22 mouse cellular contexts compared by ENCODE assay signal in genomic region chr1:55905232-55905631, GRCm38 (mm10).
DNase-seq lines count a peak whose midpoint lies in the region; ATAC-seq and TF ChIP-seq lines count a peak whose summit lies in the region.
"Had no signal": no experiment of that assay in that cellular context is flagged by ENCODE, and none has a peak within 500 bp of the region (broad histone marks: within the 10 kb centered on the region; RNA-seq: fewer than 3 reads in every experiment).

No protein-coding gene starts in this region.

- H3K9ac ChIP-seq in hindbrain, postnatal 0 days (replicated peaks; ENCODE audit: low read length) = no peak overlapping the region
- no peak overlapping the region for H3K9ac ChIP-seq in hindbrain, embryonic 11.5 days (ENCODE audit: low read depth, low read length)
- no peak overlapping the region for H3K9ac ChIP-seq in midbrain, postnatal 0 days (replicated peaks; ENCODE audit: low read length, poor library complexity, severe bottlenecking)
- no peak overlapping the region for H3K9ac ChIP-seq in midbrain, embryonic 14.5 days (replicated peaks; ENCODE audit: low read length)
- H3K9ac ChIP-seq: kidney, embryonic 15.5 days; stomach, embryonic 15.5 days had no signal

- H3K27me3 ChIP-seq in hindbrain, postnatal 0 days (ENCODE audit: insufficient read depth, low read length) = no peaks in the 10 kb centered on the region
- no peaks in the 10 kb centered on the region for H3K27me3 ChIP-seq in hindbrain, embryonic 11.5 days (ENCODE audit: control insufficient read depth, insufficient read depth, low read length)
- no peaks in the 10 kb centered on the region for H3K27me3 ChIP-seq in midbrain, postnatal 0 days (ENCODE audit: insufficient read depth, low read length)
- H3K27me3 ChIP-seq in midbrain, embryonic 14.5 days (ENCODE audit: control insufficient read depth, insufficient read depth, low read length) = 0 out of 2 replicates have a peak, but pooled peaks cover 4% of the 10 kb centered on the region
- H3K27me3 ChIP-seq: kidney, embryonic 15.5 days; stomach, embryonic 15.5 days had no signal

- peak; percentile 31 for TF ChIP-seq CTCF in hindbrain, postnatal 0 days (IDR thresholded peaks at IDR 0.05; ENCODE audit: low read depth)
- peak; percentile 42; the same call in 1 of the 2 replicates for TF ChIP-seq CTCF in midbrain, postnatal 0 days (IDR thresholded peaks at IDR 0.05)

- H3K4me1 ChIP-seq in hindbrain, postnatal 0 days (ENCODE audit: insufficient read depth, low read length) = no peaks in the 10 kb centered on the region
- no peaks in the 10 kb centered on the region for H3K4me1 ChIP-seq in hindbrain, embryonic 11.5 days (replicated peaks; ENCODE audit: control insufficient read depth, insufficient read depth, low read length)
- no peaks in the 10 kb centered on the region for H3K4me1 ChIP-seq in midbrain, postnatal 0 days (ENCODE audit: insufficient read depth, low read length)
- H3K4me1 ChIP-seq in midbrain, embryonic 14.5 days (ENCODE audit: control insufficient read depth, insufficient read depth, low read length) = no peaks in the 10 kb centered on the region
- H3K4me1 ChIP-seq: forebrain, embryonic 10.5 days; hindbrain, embryonic 10.5 days; kidney, embryonic 15.5 days; stomach, embryonic 15.5 days had no signal

- 97% methylated on average over 4 of the region's 4 CpGs for WGBS in hindbrain, postnatal 0 days
- 94% methylated on average over 4 of the region's 4 CpGs for WGBS in hindbrain, embryonic 11.5 days
- WGBS in midbrain, postnatal 0 days = 97% methylated on average over 4 of the region's 4 CpGs
- WGBS in midbrain, embryonic 14.5 days = 97% methylated on average over 4 of the region's 4 CpGs

- DNase-seq in hindbrain, postnatal 0 days (ENCODE audit: low spot score) = no peak
- no peak for DNase-seq in hindbrain, embryonic 11.5 days (ENCODE audit: low spot score)
- no peak for DNase-seq in midbrain, postnatal 0 days (ENCODE audit: low spot score)
- no peak for DNase-seq in midbrain, embryonic 14.5 days
- peak; percentile 48 for DNase-seq in R1 (ENCODE audit: low read depth, low spot score)
- no peak for DNase-seq in c-Kit-positive CD71-positive TER-119-positive erythroid progenitor cells, embryonic 14.5 days (ENCODE audit: low spot score)
- DNase-seq in adrenal gland, adult 18-20 months (ENCODE audit: low spot score in 2 of 2) = no peak
- DNase-seq: adrenal gland, postnatal 25 days; cerebellum, adult 8-10 months; gastrocnemius, postnatal 10 days; heart, adult 18-20 months; layer of hippocampus, postnatal 36 days; lung, adult 18-20 months; lung, postnatal 36 days; right cerebral cortex, postnatal 25 days; thymus, adult 2 months had no signal

- H3K4me2 ChIP-seq in hindbrain, postnatal 0 days (ENCODE audit: low read depth, low read length) = no peak overlapping the region
- H3K4me2 ChIP-seq in hindbrain, embryonic 11.5 days (replicated peaks; ENCODE audit: low read depth, low read length) = no peak overlapping the region
- H3K4me2 ChIP-seq in midbrain, postnatal 0 days (ENCODE audit: low read depth, low read length, poor library complexity, severe bottlenecking) = no peak overlapping the region
- no peak overlapping the region for H3K4me2 ChIP-seq in midbrain, embryonic 14.5 days (ENCODE audit: low read length)
- H3K4me2 ChIP-seq: kidney, embryonic 15.5 days; stomach, embryonic 15.5 days had no signal

- H3K36me3 ChIP-seq in hindbrain, postnatal 0 days (ENCODE audit: insufficient read depth, low read length) = no peaks in the 10 kb centered on the region
- no peaks in the 10 kb centered on the region for H3K36me3 ChIP-seq in hindbrain, embryonic 11.5 days (ENCODE audit: control insufficient read depth, insufficient read depth, low read length)
- H3K36me3 ChIP-seq in midbrain, postnatal 0 days (ENCODE audit: insufficient read depth, low read length) = no peaks in the 10 kb centered on the region
- H3K36me3 ChIP-seq in midbrain, embryonic 14.5 days (ENCODE audit: control insufficient read depth, insufficient read depth, low read length) = no peaks in the 10 kb centered on the region
- H3K36me3 ChIP-seq: forebrain, embryonic 10.5 days; hindbrain, embryonic 10.5 days; kidney, embryonic 15.5 days; stomach, embryonic 15.5 days had no signal

- no peak for ATAC-seq in hindbrain, postnatal 0 days
- no peak for ATAC-seq in hindbrain, embryonic 11.5 days (ENCODE audit: low FRiP score)
- ATAC-seq in midbrain, postnatal 0 days (ENCODE audit: low FRiP score) = no peak
- no peak for ATAC-seq in midbrain, embryonic 14.5 days (ENCODE audit: low FRiP score, low TSS enrichment)
- ATAC-seq: inflammation-experienced regulatory T-cells, adult 6 months; midbrain, embryonic 16.5 days had no signal

- H3K4me3 ChIP-seq in hindbrain, postnatal 0 days (ENCODE audit: low read length) = no peak overlapping the region
- H3K4me3 ChIP-seq in hindbrain, embryonic 11.5 days (ENCODE audit: low read depth, low read length) = no peak overlapping the region
- H3K4me3 ChIP-seq in midbrain, postnatal 0 days (ENCODE audit: low read depth, low read length) = no peak overlapping the region
- no peak overlapping the region for H3K4me3 ChIP-seq in midbrain, embryonic 14.5 days (replicated peaks; ENCODE audit: low read depth, low read length)
- H3K4me3 ChIP-seq: forebrain, embryonic 10.5 days; hindbrain, embryonic 10.5 days; kidney, embryonic 15.5 days; stomach, embryonic 15.5 days had no signal

- no peaks in the 10 kb centered on the region for H3K9me3 ChIP-seq in hindbrain, postnatal 0 days (ENCODE audit: low read length)
- 0 out of 2 replicates have a peak, but pooled peaks cover 3% of the 10 kb centered on the region for H3K9me3 ChIP-seq in hindbrain, embryonic 11.5 days (ENCODE audit: control insufficient read depth, low read length)
- 0 out of 2 replicates have a peak, but pooled peaks cover 3% of the 10 kb centered on the region for H3K9me3 ChIP-seq in midbrain, postnatal 0 days (ENCODE audit: low read length)
- H3K9me3 ChIP-seq in midbrain, embryonic 14.5 days (ENCODE audit: control insufficient read depth, low read length) = 0 out of 2 replicates have a peak, but pooled peaks cover 2% of the 10 kb centered on the region
- H3K9me3 ChIP-seq: stomach, embryonic 15.5 days had no signal

- no peak overlapping the region for H3K27ac ChIP-seq in hindbrain, postnatal 0 days
- H3K27ac ChIP-seq in hindbrain, embryonic 11.5 days (ENCODE audit: low read depth, low read length) = no peak overlapping the region
- H3K27ac ChIP-seq in midbrain, postnatal 0 days (ENCODE audit: low read depth, low read length) = no peak overlapping the region
- H3K27ac ChIP-seq in midbrain, embryonic 14.5 days (replicated peaks; ENCODE audit: low read depth, low read length) = no peak overlapping the region
- H3K27ac ChIP-seq: forebrain, embryonic 10.5 days; hindbrain, embryonic 10.5 days; kidney, embryonic 15.5 days; stomach, embryonic 15.5 days had no signal
